Mouse (Mus musculus) kidney, adult 2 months (tissue): ENCODE data around the gene Arl5c. TPM values are rescaled to one million over a fixed set of nuclear protein-coding genes. Genes with fewer than 3 reads are reported as not detected.

ENCODE experiments used
- DNase-seq: peaks from one replicate; pipeline ENCODE4 v3.0.0; 2021
- H3K27ac ChIP-seq: fragments of 200-500 bp; 2 replicates; pipeline ENCODE4 v1.5.1; 2012; ENCODE audit warnings: low read depth, low read length, control low read depth, inconsistent platforms; ENCODE audit not compliant: insufficient read depth
- H3K27me3 ChIP-seq: fragments of 200-500 bp; replicated peaks from 2 replicates; pipeline ENCODE4 v1.6.1; 2012; ENCODE audit warnings: mild to moderate bottlenecking, moderate library complexity, low read length, inconsistent platforms; ENCODE audit not compliant: control insufficient read depth, insufficient read depth
- H3K36me3 ChIP-seq: fragments of 200-500 bp; 2 replicates; pipeline ENCODE4 v1.6.1; 2012; ENCODE audit warnings: mild to moderate bottlenecking, moderate library complexity, low read length, inconsistent platforms; ENCODE audit not compliant: control insufficient read depth, insufficient read depth
- H3K4me1 ChIP-seq: fragments of 200-500 bp; 2 replicates; pipeline ENCODE4 v1.6.1; 2011; ENCODE audit warnings: low read length; ENCODE audit not compliant: control insufficient read depth, insufficient read depth
- H3K4me3 ChIP-seq: fragments of 200-500 bp; 2 replicates; pipeline ENCODE4 v1.5.1; 2011; ENCODE audit warnings: mild to moderate bottlenecking, low read depth, low read length, control low read depth; ENCODE audit not compliant: insufficient read depth
- CTCF ChIP-seq: fragments of 200-500 bp; conservative IDR thresholded peaks from 2 replicates; pipeline ENCODE4 v1.5.1; 2011; ENCODE audit warnings: low read depth, mild to moderate bottlenecking, control low read depth, low read length, moderate library complexity, mixed read lengths; ENCODE audit not compliant: insufficient read depth, insufficient read length
- POLR2A ChIP-seq: fragments of 200-500 bp; IDR thresholded peaks from one replicate; pipeline ENCODE4 v1.6.1; 2011; ENCODE audit warnings: low read depth, low read length, control low read depth
- WGBS: fragments of 180-500 bp; shearing (Covaris S2); methylation state at CpG from one replicate; pipeline ENCODE4 v1.1.7; 2018; 5-methylcytosine and 5-hydroxymethylcytosine counted together
- polyA plus RNA-seq: library from polyadenylated mRNA; depleted of rRNA; stranded (reverse); fragments of >200 nt; gene quantifications from 2 replicates; pipeline ENCODE4 v1.2.3, GENCODE M21; 2012

Gene Arl5c
- polyA plus RNA-seq, 1 experiment: 2.8 TPM

GRCm38 (mm10) chr11:98019883-98020610, 24.1 kb upstream of the Arl5c start:
- 54% methylated on average over 8 of the region's 8 CpGs for WGBS
- no peaks in the 10 kb centered on the region for H3K27me3 ChIP-seq
- H3K36me3 ChIP-seq: no peaks in the 10 kb centered on the region
- H3K4me3 ChIP-seq: no peak overlapping the region
- H3K4me1 ChIP-seq: peaks cover 3% of the 10 kb centered on the region
- DNase-seq: no peak
- H3K27ac ChIP-seq: no peak overlapping the region
- no peak for TF ChIP-seq CTCF
- no peak for TF ChIP-seq POLR2A

GRCm38 (mm10) chr11:98018858-98019641, 23.1 kb upstream of the Arl5c start:
- no peak for DNase-seq
- Histone ChIP-seq H3K4me3 (no peak overlapping the region), H3K4me1 (peaks cover 3% of the 10 kb centered on the region), H3K36me3 (no peaks in the 10 kb centered on the region), H3K27me3 (no peaks in the 10 kb centered on the region), H3K27ac (no peak overlapping the region)
- WGBS: 63% methylated on average over 10 of the region's 10 CpGs
- TF ChIP-seq CTCF (no peak; the same call in 1 of the 2 replicates), POLR2A (no peak)

GRCm38 (mm10) chr11:98018222-98018621, 22.2 kb upstream of the Arl5c start:
- H3K27me3 ChIP-seq: no peaks in the 10 kb centered on the region
- H3K4me3 ChIP-seq: no peak overlapping the region
- no peak for DNase-seq
- TF ChIP-seq CTCF: no peak
- TF ChIP-seq POLR2A: no peak
- H3K36me3 ChIP-seq: no peaks in the 10 kb centered on the region
- WGBS: 73% methylated on average over 6 of the region's 6 CpGs
- H3K27ac ChIP-seq: no peak overlapping the region
- H3K4me1 ChIP-seq: peaks cover 3% of the 10 kb centered on the region

- H3K4me1 ChIP-seq: peaks cover 3% of the 10 kb centered on the region
- no peak for TF ChIP-seq CTCF
- TF ChIP-seq POLR2A: no peak
- H3K4me3 ChIP-seq: no peak overlapping the region
- no peaks in the 10 kb centered on the region for H3K36me3 ChIP-seq
- no peak overlapping the region for H3K27ac ChIP-seq
- H3K27me3 ChIP-seq: no peaks in the 10 kb centered on the region
- WGBS: 78% methylated on average over 4 of the region's 4 CpGs
- no peak for DNase-seq
Measured at GRCm38 (mm10) chr11:98016824-98017223, 20.8 kb upstream of the Arl5c start.

- Histone ChIP-seq H3K27me3 (no peaks in the 10 kb centered on the region), H3K36me3 (no peaks in the 10 kb centered on the region), H3K4me1 (no peaks in the 10 kb centered on the region), H3K27ac (no peak overlapping the region), H3K4me3 (no peak overlapping the region)
- 93% methylated on average over 5 of the region's 5 CpGs for WGBS
- no peak for DNase-seq
- TF ChIP-seq POLR2A (no peak), CTCF (no peak)
Measured at GRCm38 (mm10) chr11:98016177-98016576, 20.2 kb upstream of the Arl5c start.

GRCm38 (mm10) chr11:98012831-98013230, 16.9 kb upstream of the Arl5c start:
- no peak overlapping the region for H3K27ac ChIP-seq
- no peaks in the 10 kb centered on the region for H3K36me3 ChIP-seq
- TF ChIP-seq POLR2A (no peak), CTCF (no peak)
- 89% methylated on average over 10 of the region's 10 CpGs for WGBS
- DNase-seq: no peak
- no peaks in the 10 kb centered on the region for H3K27me3 ChIP-seq
- no peak overlapping the region for H3K4me3 ChIP-seq
- H3K4me1 ChIP-seq: no peaks in the 10 kb centered on the region

GRCm38 (mm10) chr11:98011716-98012115, 15.7 kb upstream of the Arl5c start:
- Histone ChIP-seq H3K36me3 (no peaks in the 10 kb centered on the region), H3K4me3 (no peak overlapping the region), H3K27me3 (no peaks in the 10 kb centered on the region), H3K4me1 (no peaks in the 10 kb centered on the region), H3K27ac (no peak overlapping the region)
- 74% methylated on average over 9 of the region's 9 CpGs for whole genome bisulfite sequencing
- DNase-seq: no peak
- TF ChIP-seq CTCF (no peak), POLR2A (no peak)
